Mouse (Mus musculus): ENCODE measurements around the gene Nfxl1. TPM values are rescaled to one million over a fixed set of nuclear protein-coding genes. Genes with fewer than 3 reads are reported as not detected.

Nfxl1 gene
- polyA plus RNA-seq, 1 experiment from 2014 or later = 12.5 TPM

DNA sequence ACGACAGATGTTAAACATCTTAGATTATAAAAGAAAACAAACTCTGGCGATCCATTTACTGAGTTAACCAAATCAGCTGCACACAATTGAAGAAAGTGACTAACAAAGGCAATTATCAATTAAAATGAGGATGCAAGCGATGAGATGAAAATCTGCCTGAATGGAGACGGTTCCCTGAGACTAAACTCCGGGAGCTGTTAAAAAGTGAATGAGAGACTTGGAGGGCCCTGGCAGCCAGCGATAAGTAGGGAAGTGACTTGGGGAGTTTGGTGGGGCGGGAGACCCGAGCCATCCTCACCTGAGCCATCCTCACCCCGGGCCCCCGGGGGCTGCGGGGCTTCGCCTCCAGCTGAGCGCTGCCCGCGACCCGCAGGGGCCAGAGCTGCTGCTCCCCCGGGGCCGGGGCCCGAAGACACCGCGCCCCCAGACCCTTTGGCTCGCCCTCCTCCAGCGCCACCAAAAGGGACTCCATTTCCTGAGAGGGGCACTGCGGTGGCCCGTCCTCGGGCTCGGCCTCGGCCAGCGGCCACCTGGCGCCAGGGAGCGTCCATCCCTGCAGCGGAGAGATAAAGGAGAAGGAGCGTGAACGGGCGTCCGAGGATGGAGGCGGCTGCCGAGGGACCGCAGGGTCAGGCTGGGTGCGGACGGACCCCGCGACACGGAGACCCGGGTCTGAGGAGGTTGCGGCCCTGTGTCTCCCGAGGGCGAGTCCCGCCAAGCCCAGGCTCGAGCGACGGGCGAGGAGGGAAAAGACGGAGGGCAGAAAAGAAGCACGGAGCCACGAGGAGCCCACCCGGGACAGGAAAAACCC is 563 bp downstream of the Nfxl1 start:
- H3K4me1 ChIP-seq = peaks cover 13% of the 10 kb centered on the region
- peak; percentile 74 for ATAC-seq
- H3K27ac ChIP-seq = peak overlapping the region; percentile 54; the same call in 1 of the 2 replicates
- H3K27me3 ChIP-seq = no peaks in the 10 kb centered on the region
- H3K4me3 ChIP-seq = peak overlapping the region; percentile 87
- WGBS = under 1% methylated on average over 55 of the region's 57 CpGs
- H3K9ac ChIP-seq = peak overlapping the region; percentile 91
- H3K9me3 ChIP-seq (replicated peaks) = no peaks in the 10 kb centered on the region
- peaks cover 11% of the 10 kb centered on the region for H3K36me3 ChIP-seq (ENCODE audit: poor library complexity, severe bottlenecking)
- peak overlapping the region; percentile 83 for H3K4me2 ChIP-seq

DNA sequence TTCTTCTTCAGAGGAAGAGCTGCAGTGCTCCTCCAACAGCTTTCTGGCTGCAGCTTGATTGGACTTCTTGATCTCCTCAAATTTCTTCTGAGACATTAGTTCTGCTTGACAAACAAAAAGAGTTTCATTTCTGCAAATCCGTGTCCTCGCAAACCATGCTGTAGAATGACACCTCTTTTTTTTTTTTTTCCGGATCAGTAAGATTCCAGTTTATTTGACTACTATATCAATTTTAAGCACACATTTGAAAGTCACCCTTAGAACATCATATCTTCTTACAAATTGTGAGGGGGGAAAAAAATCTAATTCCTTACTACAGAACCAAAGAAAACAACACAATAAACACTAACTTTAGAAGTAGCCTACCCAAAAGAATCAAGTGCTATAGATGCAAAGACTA is 3.2 kb downstream of the Nfxl1 start:
- no peak overlapping the region for H3K27ac ChIP-seq
- no peak overlapping the region for H3K9ac ChIP-seq
- no peak overlapping the region for H3K4me3 ChIP-seq
- H3K4me2 ChIP-seq = no peak overlapping the region
- no peaks in the 10 kb centered on the region for H3K9me3 ChIP-seq (replicated peaks)
- no peak for ATAC-seq
- H3K4me1 ChIP-seq = peaks cover 13% of the 10 kb centered on the region
- WGBS = 97% methylated on average over 3 of the region's 3 CpGs
- H3K27me3 ChIP-seq = no peaks in the 10 kb centered on the region
- H3K36me3 ChIP-seq (ENCODE audit: poor library complexity, severe bottlenecking) = peaks cover 22% of the 10 kb centered on the region

DNA sequence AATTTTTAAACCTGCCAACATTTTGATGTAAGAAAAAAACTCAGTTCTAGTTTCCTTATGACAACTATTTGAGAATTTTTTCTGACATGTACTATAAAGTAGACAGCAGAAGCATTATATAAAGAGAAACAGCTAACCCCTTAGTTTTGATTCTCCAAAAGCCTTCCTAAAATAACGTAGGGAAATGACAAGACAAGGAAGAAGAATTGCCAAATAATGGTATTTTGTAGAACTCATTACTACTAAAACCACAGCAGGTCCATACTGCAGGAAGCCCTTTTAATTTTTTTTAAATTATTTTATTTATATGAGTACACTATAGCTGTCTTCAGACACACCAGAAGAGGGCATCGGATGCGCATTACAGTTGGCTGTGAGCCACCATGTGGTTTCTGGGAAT is 8.3 kb downstream of the Nfxl1 start:
- Histone ChIP-seq H3K27me3 (no peaks in the 10 kb centered on the region), H3K4me2 (no peak overlapping the region), H3K9ac (no peak overlapping the region), H3K27ac (no peak overlapping the region), H3K9me3 (replicated peaks) (no peaks in the 10 kb centered on the region), H3K4me1 (no peaks in the 10 kb centered on the region), H3K4me3 (no peak overlapping the region), H3K36me3 (ENCODE audit: poor library complexity, severe bottlenecking) (peaks cover 27% of the 10 kb centered on the region)
- ATAC-seq = no peak
- WGBS = 93% methylated on average over 3 of the region's 3 CpGs

DNA sequence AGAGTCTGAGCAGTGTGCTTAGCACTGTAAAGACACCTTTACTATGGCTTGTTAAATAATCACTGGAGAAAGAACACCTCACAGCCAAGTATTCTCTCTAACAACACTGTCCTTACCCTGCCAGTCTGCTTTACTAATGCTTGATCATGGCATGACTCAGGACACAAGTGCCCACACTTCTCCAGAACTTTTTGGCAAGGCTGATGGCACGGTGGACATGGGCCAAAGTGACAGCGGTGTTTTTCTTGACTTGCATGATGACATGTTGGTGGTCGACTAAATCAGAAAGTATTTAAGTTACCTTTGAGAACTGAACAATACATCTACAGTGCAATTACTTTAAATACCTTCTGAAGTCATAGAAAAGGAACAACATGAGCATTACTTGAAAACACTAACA is 30.6 kb downstream of the Nfxl1 start:
- Histone ChIP-seq H3K27ac (no peak overlapping the region), H3K9me3 (replicated peaks) (no peaks in the 10 kb centered on the region), H3K36me3 (ENCODE audit: poor library complexity, severe bottlenecking) (peaks cover 37% of the 10 kb centered on the region), H3K4me3 (no peak overlapping the region), H3K4me1 (no peaks in the 10 kb centered on the region), H3K27me3 (no peaks in the 10 kb centered on the region), H3K9ac (no peak overlapping the region), H3K4me2 (no peak overlapping the region)
- no peak for ATAC-seq
- 93% methylated on average over 3 of the region's 3 CpGs for WGBS

DNA sequence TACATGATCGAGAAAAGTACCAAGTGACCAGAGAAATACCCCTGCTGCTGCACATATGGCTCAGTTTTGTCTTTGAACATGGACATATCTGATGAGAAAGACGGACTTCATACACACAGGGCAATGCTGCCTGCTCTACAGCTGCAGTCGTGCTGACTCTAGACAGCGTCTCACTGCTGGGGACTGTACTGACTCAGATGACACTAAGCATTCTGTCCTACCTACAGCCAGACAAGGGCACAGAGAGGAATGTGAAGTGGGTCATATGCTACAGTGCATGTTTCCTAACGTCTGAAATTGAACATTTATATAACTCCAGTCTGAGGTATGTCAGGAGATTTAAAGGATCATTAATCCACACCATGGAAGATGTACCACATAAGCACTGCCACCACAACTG is 45.7 kb downstream of the Nfxl1 start:
- no peak for ATAC-seq
- Histone ChIP-seq H3K4me1 (no peaks in the 10 kb centered on the region), H3K36me3 (ENCODE audit: poor library complexity, severe bottlenecking) (peaks cover 40% of the 10 kb centered on the region), H3K9me3 (replicated peaks) (no peaks in the 10 kb centered on the region), H3K27me3 (no peaks in the 10 kb centered on the region), H3K9ac (no peak overlapping the region), H3K27ac (no peak overlapping the region), H3K4me3 (no peak overlapping the region), H3K4me2 (no peak overlapping the region)
- WGBS = 92% methylated on average over 5 of the region's 5 CpGs

DNA sequence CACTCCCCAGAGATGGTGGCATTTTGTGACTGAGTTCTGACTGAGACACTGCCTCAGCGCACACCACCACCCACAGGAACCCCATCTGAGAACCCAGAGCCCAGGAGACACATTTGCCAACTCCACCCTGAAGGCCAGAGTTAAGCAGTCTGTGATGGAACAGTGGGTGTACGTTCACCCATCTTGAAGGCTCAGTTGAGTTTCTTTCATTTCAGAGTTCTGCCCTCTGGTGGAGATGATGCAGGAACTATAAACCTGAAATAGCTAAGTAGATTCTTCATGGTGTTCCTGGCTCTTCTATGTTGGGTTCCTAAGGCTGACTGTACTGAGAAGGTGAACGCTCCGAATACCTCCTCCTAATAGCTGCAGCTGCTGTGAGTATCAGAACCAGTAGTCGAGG is 53.7 kb downstream of the Nfxl1 start:
- no peak overlapping the region for H3K4me2 ChIP-seq
- peaks cover 42% of the 10 kb centered on the region for H3K27me3 ChIP-seq
- H3K9ac ChIP-seq = no peak overlapping the region
- ATAC-seq = 0 out of 2 replicates have a peak, but pooled peaks have one; percentile 20
- 81% methylated on average over 5 of the region's 5 CpGs for WGBS
- H3K36me3 ChIP-seq (ENCODE audit: poor library complexity, severe bottlenecking) = no peaks in the 10 kb centered on the region
- H3K27ac ChIP-seq = no peak overlapping the region
- H3K9me3 ChIP-seq (replicated peaks) = no peaks in the 10 kb centered on the region
- H3K4me3 ChIP-seq = no peak overlapping the region
- peaks cover 13% of the 10 kb centered on the region for H3K4me1 ChIP-seq

DNA sequence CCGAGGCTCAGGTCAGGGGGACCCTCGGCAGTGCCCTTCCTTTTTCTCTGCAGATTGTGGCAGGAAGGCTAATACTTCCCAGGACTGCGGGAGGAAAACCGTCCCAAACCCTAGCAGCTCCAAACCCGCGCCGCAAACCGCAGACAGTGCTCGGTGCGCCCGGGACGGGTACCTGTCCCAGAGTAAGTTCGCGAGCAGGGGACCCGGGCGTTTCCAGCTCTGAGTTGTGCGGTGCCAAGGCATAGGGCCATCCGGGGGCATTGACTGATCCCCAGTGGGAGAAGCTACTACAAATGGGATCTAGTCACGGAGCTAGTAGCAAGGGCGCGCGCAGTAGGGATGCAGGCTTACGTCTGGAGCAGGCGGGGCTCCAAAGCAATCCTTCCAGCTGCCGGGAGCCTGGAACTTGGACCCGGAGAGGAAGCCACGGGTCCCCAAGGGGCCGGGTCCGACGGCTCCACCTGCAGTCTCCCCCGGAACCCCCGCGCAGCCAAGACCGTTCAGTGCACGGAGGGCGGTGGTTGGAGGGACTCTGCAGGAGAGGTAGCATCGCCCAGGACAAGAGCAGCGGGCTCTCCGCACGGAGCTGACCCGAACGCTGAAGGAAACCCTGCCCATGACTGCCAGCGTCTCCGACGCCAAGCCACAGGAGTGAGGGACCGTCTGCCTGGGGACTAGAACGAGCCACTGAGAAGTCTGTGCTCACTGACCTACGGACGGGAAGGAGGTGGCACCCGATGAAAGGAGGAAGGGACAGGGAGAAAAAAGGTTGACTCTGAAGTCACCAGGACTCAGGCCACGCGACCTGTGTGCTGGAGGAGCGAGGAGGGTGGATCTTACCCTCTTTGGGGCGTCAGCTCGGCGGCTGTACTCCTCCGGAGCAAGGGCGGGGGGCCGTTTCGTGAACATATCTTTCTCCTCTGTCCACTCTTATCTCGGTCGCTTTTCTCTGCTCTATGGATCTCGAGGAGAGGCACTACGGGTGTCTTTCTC is 55.7 kb downstream of the Nfxl1 start, which contains the start of gene Corin:
Gene Corin, minus strand, starts transcription at position 943 of the 993 bp plus-strand sequence.
- Histone ChIP-seq H3K27ac (no peak within 1 kb of the TSS), H3K9ac (peak within 1 kb of the TSS; percentile 14; the same call in 1 of the 2 replicates), H3K4me3 (peak within 1 kb of the TSS; percentile 36), H3K9me3 (replicated peaks) (no peaks in the 10 kb centered on the region), H3K4me2 (peak within 1 kb of the TSS; percentile 65), H3K4me1 (peaks cover 13% of the 10 kb centered on the region), H3K27me3 (peaks cover 42% of the 10 kb centered on the region), H3K36me3 (ENCODE audit: poor library complexity, severe bottlenecking) (no peaks in the 10 kb centered on the region)
- ATAC-seq = peak; percentile 37; the same call in 1 of the 2 replicates
- WGBS = 2% methylated on average over 64 of the region's 64 CpGs

DNA sequence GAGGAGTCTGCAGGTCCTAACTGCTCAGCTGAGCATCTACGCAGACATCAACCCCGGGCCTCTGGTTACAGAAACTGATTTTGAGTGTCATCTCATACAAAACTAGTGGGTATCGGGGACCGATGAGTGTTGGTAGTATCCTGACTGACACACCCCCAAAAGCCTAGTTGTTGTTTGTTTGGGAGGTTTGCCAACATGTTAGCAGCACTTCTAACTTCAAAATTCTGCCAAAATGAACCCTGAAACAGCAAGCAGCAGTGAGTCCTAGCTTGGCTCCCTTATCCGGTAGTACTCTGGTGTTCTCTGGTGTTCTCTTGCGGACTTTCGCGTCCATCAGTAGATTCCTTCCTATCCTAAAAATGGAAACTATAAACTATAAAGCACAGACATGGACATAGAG is 56.7 kb downstream of the Nfxl1 start:
- WGBS = 73% methylated on average over 8 of the region's 8 CpGs
- Histone ChIP-seq H3K9me3 (replicated peaks) (no peaks in the 10 kb centered on the region), H3K27me3 (peaks cover 42% of the 10 kb centered on the region), H3K27ac (no peak overlapping the region), H3K36me3 (ENCODE audit: poor library complexity, severe bottlenecking) (no peaks in the 10 kb centered on the region), H3K4me2 (no peak overlapping the region), H3K4me3 (no peak overlapping the region), H3K9ac (no peak overlapping the region), H3K4me1 (peaks cover 13% of the 10 kb centered on the region)
- ATAC-seq = no peak

DNA sequence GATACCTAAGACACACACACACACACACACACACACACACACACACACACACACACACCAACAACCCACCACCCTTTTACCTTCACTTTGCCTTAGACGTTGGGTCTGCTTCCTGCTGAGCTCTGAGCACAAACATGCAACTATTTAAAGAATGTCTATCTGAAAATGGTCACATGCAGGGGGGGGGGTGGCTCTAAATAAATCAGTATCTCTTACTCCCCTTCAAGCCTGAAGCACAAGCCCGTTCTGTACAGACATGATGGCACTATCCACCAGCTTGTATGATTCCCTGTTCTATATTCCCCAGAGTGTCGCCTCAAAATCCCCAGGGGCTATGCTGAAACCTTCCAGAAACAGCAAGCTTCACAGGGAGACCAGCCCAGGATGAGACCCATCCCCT is 57.7 kb downstream of the Nfxl1 start:
- no peak overlapping the region for H3K9ac ChIP-seq
- no peak overlapping the region for H3K4me3 ChIP-seq
- no peak for ATAC-seq
- no peaks in the 10 kb centered on the region for H3K36me3 ChIP-seq (ENCODE audit: poor library complexity, severe bottlenecking)
- H3K4me1 ChIP-seq = peaks cover 13% of the 10 kb centered on the region
- WGBS = 66% methylated on average over 3 of the region's 3 CpGs
- no peak overlapping the region for H3K4me2 ChIP-seq
- H3K9me3 ChIP-seq (replicated peaks) = no peaks in the 10 kb centered on the region
- H3K27me3 ChIP-seq = peaks cover 42% of the 10 kb centered on the region
- H3K27ac ChIP-seq = no peak overlapping the region

DNA sequence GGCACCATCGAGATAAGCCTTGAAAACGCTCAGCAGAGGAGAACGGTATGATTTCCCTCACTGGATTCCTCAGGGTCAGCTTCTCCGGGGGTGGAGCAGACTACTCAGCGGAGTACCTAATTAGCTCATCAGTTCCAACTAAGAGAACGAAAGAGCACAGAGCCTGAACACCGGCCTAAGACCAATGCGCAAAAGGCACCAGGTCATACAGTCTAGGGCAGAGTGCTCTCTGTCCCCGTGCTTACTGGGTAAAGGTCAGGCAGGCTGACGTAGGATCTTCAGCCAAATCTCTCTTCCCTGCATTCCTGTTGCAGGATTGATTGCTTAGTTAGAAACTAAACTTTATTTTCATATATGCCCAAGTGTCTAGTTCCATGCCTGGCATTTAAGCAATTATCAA is 61.2 kb downstream of the Nfxl1 start:
- H3K4me2 ChIP-seq = no peak overlapping the region
- no peaks in the 10 kb centered on the region for H3K36me3 ChIP-seq (ENCODE audit: poor library complexity, severe bottlenecking)
- ATAC-seq = no peak
- H3K27ac ChIP-seq = no peak overlapping the region
- H3K4me3 ChIP-seq = no peak overlapping the region
- H3K9ac ChIP-seq = no peak overlapping the region
- H3K9me3 ChIP-seq (replicated peaks) = no peaks in the 10 kb centered on the region
- 80% methylated on average over 10 of the region's 10 CpGs for WGBS
- peaks cover 20% of the 10 kb centered on the region for H3K27me3 ChIP-seq
- no peaks in the 10 kb centered on the region for H3K4me1 ChIP-seq

DNA sequence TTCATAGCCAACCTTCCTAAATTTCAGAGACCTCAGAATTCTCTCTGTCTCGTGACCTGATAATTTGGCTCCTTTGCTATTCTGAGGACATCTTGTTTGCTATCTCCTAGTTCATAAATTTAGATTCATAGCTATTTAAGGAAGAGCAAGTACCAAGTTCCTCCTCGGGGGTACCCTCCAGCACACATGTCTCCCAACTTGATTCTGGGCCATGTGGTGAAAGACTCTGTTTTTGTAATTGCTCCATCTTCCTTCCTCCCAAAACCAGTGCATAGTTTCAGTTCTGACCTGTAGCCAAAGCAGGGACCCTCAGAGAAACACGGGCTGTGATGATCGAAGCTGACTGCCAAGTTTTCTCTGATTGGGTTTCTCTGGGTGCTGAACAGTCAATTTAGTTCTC is 62.7 kb downstream of the Nfxl1 start:
- no peak for ATAC-seq
- Histone ChIP-seq H3K27me3 (peaks cover 5% of the 10 kb centered on the region), H3K4me3 (no peak overlapping the region), H3K36me3 (ENCODE audit: poor library complexity, severe bottlenecking) (no peaks in the 10 kb centered on the region), H3K9ac (no peak overlapping the region), H3K9me3 (replicated peaks) (no peaks in the 10 kb centered on the region), H3K4me1 (no peaks in the 10 kb centered on the region), H3K27ac (no peak overlapping the region), H3K4me2 (no peak overlapping the region)
- WGBS = 85% methylated on average over 4 of the region's 4 CpGs

DNA sequence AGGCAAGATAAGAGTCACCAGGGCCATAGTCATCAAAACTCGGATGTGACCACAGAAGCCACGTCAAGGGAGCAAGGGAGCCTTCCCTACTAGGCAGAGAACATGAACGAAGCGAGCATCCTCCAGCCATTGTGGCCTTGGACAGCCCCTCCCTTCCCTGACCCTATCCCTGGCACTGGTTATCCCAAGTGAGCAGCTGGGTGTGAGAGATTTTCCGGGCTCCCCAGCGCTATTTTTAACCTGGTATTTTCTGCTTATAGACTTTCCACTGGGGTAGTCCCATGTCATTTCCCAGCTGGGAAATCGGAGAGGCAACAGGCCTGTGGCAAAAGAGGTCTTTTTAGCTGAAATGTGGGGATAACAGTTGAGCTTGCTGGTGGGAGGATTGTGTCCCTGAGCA is 65.6 kb downstream of the Nfxl1 start:
- H3K4me1 ChIP-seq = no peaks in the 10 kb centered on the region
- no peaks in the 10 kb centered on the region for H3K36me3 ChIP-seq (ENCODE audit: poor library complexity, severe bottlenecking)
- no peak overlapping the region for H3K9ac ChIP-seq
- H3K9me3 ChIP-seq (replicated peaks) = no peaks in the 10 kb centered on the region
- no peak for ATAC-seq
- 80% methylated on average over 7 of the region's 7 CpGs for WGBS
- H3K27ac ChIP-seq = no peak overlapping the region
- no peaks in the 10 kb centered on the region for H3K27me3 ChIP-seq
- no peak overlapping the region for H3K4me3 ChIP-seq
- no peak overlapping the region for H3K4me2 ChIP-seq
